Mouse (Mus musculus) cortical plate, adult 2 months (tissue): ENCODE measurements at regions not wholly inside any gene's neighbourhood (a gene's known extent, or its start where the extent isn't known, plus 50 kb on each side); places are given as distances from the start of the nearest gene placed in this dataset.

Experiments used
- CTCF ChIP-seq: fragments of 200-500 bp; IDR thresholded peaks from 2 replicates; pipeline ENCODE4 v1.5.1; 2011; ENCODE audit warnings: mild to moderate bottlenecking, control low read depth, low read length; ENCODE audit not compliant: insufficient read depth; ENCODE audit errors: extremely low read depth
- POLR2A ChIP-seq: fragments of 200-500 bp; IDR thresholded peaks from 2 replicates; pipeline ENCODE4 v1.6.1; 2011; ENCODE audit warnings: mild to moderate bottlenecking, low read length, control low read depth; ENCODE audit not compliant: insufficient read depth; ENCODE audit errors: extremely low read depth

- TF ChIP-seq POLR2A (no peak), CTCF (peak; percentile 53)
Observed at GRCm38 (mm10) chr11:66613150-66613549, 87.4 kb upstream of the Shisa6 start.
